Mouse (Mus musculus): Measurements from ENCODE around the gene Dnajc3. TPM values are rescaled to one million over a fixed set of nuclear protein-coding genes. Genes with fewer than 3 reads are reported as not detected.

The Dnajc3 gene
- polyA plus RNA-seq, 1 experiment: 13.1 TPM

DNA sequence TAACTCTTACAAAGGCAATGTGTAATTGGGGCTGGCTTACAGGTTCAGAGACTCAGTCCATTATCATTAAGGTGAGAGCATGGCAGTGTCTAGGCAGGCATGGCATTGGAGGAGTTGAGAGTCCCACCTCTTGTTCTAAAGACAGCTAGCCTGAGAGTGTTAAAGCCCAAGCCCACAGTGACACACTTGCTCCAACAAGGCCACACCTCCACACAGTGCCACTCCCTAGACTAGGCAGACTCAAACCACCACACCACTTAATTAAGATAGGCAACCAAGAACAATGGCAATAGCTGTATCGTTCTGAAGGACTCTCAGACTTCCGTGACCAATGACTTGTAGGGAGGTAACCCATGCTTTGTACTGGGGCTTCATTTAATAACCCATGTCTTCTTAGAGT is 7.0 kb upstream of the Dnajc3 start:
- TF ChIP-seq POLR2A (IDR thresholded peaks at IDR 0.05; ENCODE audit: borderline replicate concordance, extremely low read depth, insufficient read depth, insufficient read length, poor library complexity, severe bottlenecking): no peak
- no peak for TF ChIP-seq CTCF (IDR thresholded peaks at IDR 0.05; ENCODE audit: borderline replicate concordance, extremely low read depth, insufficient read depth, insufficient read length)
- no peak for DNase-seq (ENCODE audit: low read depth)

DNA sequence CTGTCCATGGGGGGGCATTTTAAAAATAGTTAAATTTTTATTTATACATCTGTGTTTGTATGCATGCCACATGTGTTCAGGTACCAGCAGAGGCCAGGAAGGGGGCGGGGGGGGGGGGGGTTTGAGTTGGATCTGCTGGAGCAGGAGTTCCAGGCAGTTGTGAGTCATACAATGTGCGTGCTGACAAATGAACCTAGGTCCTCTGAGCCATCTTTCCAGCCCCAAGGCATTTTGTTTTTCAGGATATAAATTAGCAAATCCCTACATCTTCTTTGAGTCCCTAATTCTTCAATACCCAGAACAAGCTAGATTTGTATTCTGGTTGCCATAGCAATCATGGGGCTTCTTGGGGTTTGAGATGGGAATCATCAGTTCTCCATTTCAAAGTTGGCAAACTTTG is 6.6 kb upstream of the Dnajc3 start:
- TF ChIP-seq CTCF (IDR thresholded peaks at IDR 0.05; ENCODE audit: borderline replicate concordance, extremely low read depth, insufficient read depth, insufficient read length) (no peak), POLR2A (IDR thresholded peaks at IDR 0.05; ENCODE audit: borderline replicate concordance, extremely low read depth, insufficient read depth, insufficient read length, poor library complexity, severe bottlenecking) (no peak)
- no peak for DNase-seq (ENCODE audit: low read depth)

DNA sequence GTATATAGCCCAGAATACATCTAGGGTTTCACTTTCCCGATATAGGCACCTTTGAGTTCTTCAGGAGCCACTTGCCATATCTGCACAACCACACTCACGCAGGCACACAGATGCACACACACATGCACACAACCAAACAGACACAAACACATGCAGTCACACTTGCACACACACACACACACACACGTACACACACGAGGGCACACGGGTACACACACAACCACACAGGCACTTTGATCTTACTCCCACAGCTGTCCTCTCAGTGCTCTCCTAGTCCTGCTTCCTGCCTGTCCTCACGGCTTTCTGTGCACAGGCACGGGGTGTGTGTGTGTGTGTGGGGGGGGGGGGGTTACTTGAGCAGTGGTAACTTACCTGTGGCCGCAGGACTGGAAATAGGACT is 4.8 kb upstream of the Dnajc3 start:
- no peak for DNase-seq (ENCODE audit: low read depth)
- TF ChIP-seq CTCF (IDR thresholded peaks at IDR 0.05; ENCODE audit: borderline replicate concordance, extremely low read depth, insufficient read depth, insufficient read length): no peak
- TF ChIP-seq POLR2A (IDR thresholded peaks at IDR 0.05; ENCODE audit: borderline replicate concordance, extremely low read depth, insufficient read depth, insufficient read length, poor library complexity, severe bottlenecking): no peak

- DNase-seq (ENCODE audit: low read depth): no peak
- TF ChIP-seq POLR2A (IDR thresholded peaks at IDR 0.05; ENCODE audit: borderline replicate concordance, extremely low read depth, insufficient read depth, insufficient read length, poor library complexity, severe bottlenecking) (no peak), CTCF (IDR thresholded peaks at IDR 0.05; ENCODE audit: borderline replicate concordance, extremely low read depth, insufficient read depth, insufficient read length) (no peak)
Observed at GRCm38 (mm10) chr14:118934686-118935085, 3.1 kb upstream of the Dnajc3 start.

GRCm38 (mm10) chr14:118936236-118936635 is 1.5 kb upstream of the Dnajc3 start:
- no peak for TF ChIP-seq POLR2A (IDR thresholded peaks at IDR 0.05; ENCODE audit: borderline replicate concordance, extremely low read depth, insufficient read depth, insufficient read length, poor library complexity, severe bottlenecking)
- no peak for TF ChIP-seq CTCF (IDR thresholded peaks at IDR 0.05; ENCODE audit: borderline replicate concordance, extremely low read depth, insufficient read depth, insufficient read length)
- DNase-seq (ENCODE audit: low read depth): no peak

- no peak for TF ChIP-seq POLR2A (IDR thresholded peaks at IDR 0.05; ENCODE audit: borderline replicate concordance, extremely low read depth, insufficient read depth, insufficient read length, poor library complexity, severe bottlenecking)
- no peak for TF ChIP-seq CTCF (IDR thresholded peaks at IDR 0.05; ENCODE audit: borderline replicate concordance, extremely low read depth, insufficient read depth, insufficient read length)
- no peak for DNase-seq (ENCODE audit: low read depth)
Observed at GRCm38 (mm10) chr14:118936952-118937351, 824 bp upstream of the Dnajc3 start.

- DNase-seq (ENCODE audit: low read depth): peak; percentile 34
- no peak for TF ChIP-seq POLR2A (IDR thresholded peaks at IDR 0.05; ENCODE audit: borderline replicate concordance, extremely low read depth, insufficient read depth, insufficient read length, poor library complexity, severe bottlenecking)
- no peak for TF ChIP-seq CTCF (IDR thresholded peaks at IDR 0.05; ENCODE audit: borderline replicate concordance, extremely low read depth, insufficient read depth, insufficient read length)
Observed at GRCm38 (mm10) chr14:118938551-118938950, 775 bp downstream of the Dnajc3 start.

DNA sequence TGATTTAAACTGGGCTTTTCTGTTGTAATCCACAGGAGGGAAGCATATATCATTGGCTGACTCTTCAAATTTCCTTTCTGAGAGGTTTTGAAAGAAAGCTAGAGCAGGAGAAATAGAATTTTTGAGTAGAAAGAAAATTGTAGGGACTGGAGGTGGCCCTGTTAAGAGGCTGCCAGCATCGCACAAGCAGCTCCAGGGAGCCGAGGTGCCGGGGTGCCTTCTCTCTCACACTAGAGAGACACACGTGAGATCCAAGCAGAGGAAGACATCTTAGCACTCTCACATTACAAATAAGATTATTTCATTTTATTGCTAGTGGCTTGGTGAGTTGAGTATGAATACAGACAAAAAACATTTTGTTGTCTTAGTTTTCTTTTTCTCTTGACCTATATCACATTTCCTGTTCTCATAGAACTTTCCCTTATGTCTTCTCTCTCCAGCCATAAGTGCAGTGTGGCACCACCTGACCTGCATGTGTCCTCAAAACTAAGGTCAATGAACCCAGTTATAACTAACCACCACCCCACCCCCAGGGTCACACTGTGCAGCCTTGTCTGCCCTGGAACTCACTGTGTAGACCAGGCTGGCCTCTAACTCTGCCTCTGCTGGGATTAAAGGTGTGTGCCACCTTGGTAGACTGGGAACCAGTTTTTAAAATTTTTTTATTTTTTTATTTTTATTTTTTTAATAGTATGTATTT is 3.2 kb downstream of the Dnajc3 start:
- DNase-seq (ENCODE audit: low read depth): no peak
- TF ChIP-seq POLR2A (IDR thresholded peaks at IDR 0.05; ENCODE audit: borderline replicate concordance, extremely low read depth, insufficient read depth, insufficient read length, poor library complexity, severe bottlenecking) (no peak), CTCF (IDR thresholded peaks at IDR 0.05; ENCODE audit: borderline replicate concordance, extremely low read depth, insufficient read depth, insufficient read length) (no peak)

DNA sequence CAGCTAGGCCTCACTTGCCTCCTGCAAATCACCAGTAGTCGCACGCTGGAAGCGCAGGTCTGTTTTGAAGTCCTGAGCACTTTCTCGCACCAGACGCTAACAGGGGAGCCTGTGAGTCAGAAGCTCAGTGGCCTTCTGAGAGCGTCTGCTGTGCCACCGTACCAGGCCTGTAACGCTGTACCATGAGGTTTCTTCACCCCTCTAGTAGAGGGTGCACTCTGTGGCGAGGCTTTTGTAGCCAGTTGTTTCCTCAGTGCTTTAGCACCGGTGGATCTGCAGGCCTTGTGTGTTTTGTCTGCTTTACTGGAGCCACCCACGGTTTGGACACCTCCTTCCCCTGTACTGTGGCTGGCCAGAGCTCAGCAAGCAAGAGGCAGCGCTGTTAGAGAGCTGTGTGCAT is 4.3 kb downstream of the Dnajc3 start:
- TF ChIP-seq CTCF (IDR thresholded peaks at IDR 0.05; ENCODE audit: borderline replicate concordance, extremely low read depth, insufficient read depth, insufficient read length) (no peak), POLR2A (IDR thresholded peaks at IDR 0.05; ENCODE audit: borderline replicate concordance, extremely low read depth, insufficient read depth, insufficient read length, poor library complexity, severe bottlenecking) (no peak)
- no peak for DNase-seq (ENCODE audit: low read depth)

DNA sequence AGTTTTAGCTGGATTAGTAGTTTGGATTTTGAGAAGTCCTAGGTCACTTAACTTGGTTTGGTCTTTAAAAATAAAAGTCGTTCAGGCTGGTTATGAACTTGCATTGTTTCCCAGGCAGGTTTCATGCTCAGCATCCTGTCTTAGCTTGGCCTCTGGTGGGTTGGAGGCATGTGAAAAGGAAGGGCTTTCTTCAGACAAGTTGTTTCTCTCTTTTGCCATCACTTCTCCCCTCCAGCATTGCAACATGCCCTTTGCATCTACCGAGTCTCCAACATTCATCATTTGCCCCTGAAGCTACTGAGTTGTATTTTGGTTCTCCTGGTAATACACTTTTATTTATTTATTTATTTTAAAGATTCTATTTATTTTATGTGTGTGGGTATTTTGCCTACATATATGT is 6.9 kb downstream of the Dnajc3 start:
- no peak for DNase-seq (ENCODE audit: low read depth)
- no peak for TF ChIP-seq POLR2A (IDR thresholded peaks at IDR 0.05; ENCODE audit: borderline replicate concordance, extremely low read depth, insufficient read depth, insufficient read length, poor library complexity, severe bottlenecking)
- TF ChIP-seq CTCF (IDR thresholded peaks at IDR 0.05; ENCODE audit: borderline replicate concordance, extremely low read depth, insufficient read depth, insufficient read length): no peak

DNA sequence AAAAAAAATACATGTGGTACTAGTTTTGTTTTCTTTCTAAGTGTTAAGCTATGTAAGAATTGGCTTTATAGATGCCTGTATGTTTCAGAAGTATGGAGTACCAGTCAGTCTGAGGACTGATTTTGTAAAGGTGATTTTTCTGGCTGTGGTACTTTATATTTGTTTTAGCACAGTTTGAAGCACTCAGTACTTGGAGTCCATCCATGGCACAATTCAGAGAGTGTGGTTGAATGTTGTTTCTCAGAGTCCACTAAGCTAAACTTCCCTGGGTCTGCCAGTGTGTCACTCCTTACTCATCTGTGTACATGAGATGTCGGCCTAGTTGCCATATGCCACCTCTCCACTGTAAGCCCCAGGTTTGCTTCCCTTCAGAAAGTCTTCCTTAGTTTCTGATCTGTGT is 11.1 kb downstream of the Dnajc3 start:
- no peak for DNase-seq (ENCODE audit: low read depth)
- TF ChIP-seq CTCF (IDR thresholded peaks at IDR 0.05; ENCODE audit: borderline replicate concordance, extremely low read depth, insufficient read depth, insufficient read length) (no peak), POLR2A (IDR thresholded peaks at IDR 0.05; ENCODE audit: borderline replicate concordance, extremely low read depth, insufficient read depth, insufficient read length, poor library complexity, severe bottlenecking) (no peak)

DNA sequence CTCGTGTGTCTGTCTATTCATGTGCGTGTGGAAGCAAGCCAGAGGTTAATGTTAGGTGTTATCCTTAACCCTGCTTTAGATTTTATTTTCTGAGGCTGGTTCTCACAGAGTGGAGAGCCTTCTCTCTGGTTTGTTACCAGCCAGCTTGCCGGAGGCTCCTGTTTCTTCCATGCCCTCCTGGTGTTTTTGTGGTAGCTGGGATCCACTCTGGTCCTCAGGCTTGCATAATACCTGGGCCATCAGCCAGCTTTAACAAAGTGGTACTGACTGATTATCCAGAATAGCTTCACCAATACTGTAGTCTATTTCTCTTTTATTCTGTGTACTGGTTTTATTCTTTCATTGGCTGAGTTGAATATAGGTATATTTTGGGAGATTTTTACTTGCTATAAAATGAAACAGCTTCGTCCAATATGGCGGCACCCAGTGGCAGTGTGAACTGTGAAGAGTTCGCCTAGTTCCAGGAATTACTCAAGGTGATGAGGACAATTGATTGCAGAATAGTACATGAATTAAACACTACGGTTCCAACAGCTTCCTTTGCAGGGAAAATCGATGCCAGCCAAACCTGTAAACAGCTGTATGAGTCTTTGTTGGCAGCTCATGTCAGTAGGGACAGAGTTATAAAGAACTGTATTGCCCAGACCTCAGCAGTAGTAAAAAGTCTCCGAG is 14.3 kb downstream of the Dnajc3 start:
- TF ChIP-seq CTCF (IDR thresholded peaks at IDR 0.05; ENCODE audit: borderline replicate concordance, extremely low read depth, insufficient read depth, insufficient read length) (no peak), POLR2A (IDR thresholded peaks at IDR 0.05; ENCODE audit: borderline replicate concordance, extremely low read depth, insufficient read depth, insufficient read length, poor library complexity, severe bottlenecking) (no peak)
- DNase-seq (ENCODE audit: low read depth): no peak
